Mouse (Mus musculus): Measurements from ENCODE around the gene Selenoo. TPM values are rescaled to one million over a fixed set of nuclear protein-coding genes. Genes with fewer than 3 reads are reported as not detected.

The Selenoo gene
- polyA plus RNA-seq, 1 experiment from 2014 or later, result 10.4 TPM

DNA sequence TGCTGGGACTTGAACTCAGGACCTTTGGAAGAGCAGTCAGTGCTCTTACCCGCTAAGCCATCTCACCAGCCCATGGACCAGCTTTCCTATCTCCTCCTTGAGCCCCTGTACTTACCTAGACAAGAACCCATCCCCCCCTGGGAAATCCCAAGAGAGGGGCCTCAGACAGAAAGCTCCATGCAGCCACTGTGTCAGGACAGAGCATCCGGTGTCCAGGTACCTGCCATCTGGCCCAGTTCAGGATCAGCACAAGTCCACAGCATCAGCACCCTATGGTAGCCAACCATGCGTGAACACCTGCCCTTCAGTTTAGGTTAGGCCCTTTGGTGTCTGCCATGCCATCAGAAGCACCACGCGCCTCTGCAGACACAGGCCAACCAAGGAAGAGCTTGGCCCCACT lies 24.0 kb upstream of the Selenoo start:
- no peak overlapping the region for H3K27ac ChIP-seq (ENCODE audit: low read depth, low read length)
- H3K4me1 ChIP-seq (replicated peaks; ENCODE audit: control insufficient read depth, insufficient read depth, low read length), result no peaks in the 10 kb centered on the region
- no peaks in the 10 kb centered on the region for H3K36me3 ChIP-seq (ENCODE audit: control insufficient read depth, insufficient read depth)
- H3K27me3 ChIP-seq (replicated peaks; ENCODE audit: control insufficient read depth, insufficient read depth, low read length), result peaks cover 27% of the 10 kb centered on the region
- H3K4me3 ChIP-seq (ENCODE audit: low read depth, low read length), result no peak overlapping the region
- H3K9ac ChIP-seq (ENCODE audit: low read depth, low read length), result no peak overlapping the region
- TF ChIP-seq CTCF (IDR thresholded peaks at IDR 0.05; ENCODE audit: low read depth), result no peak
- H3K9me3 ChIP-seq (ENCODE audit: control insufficient read depth), result no peaks in the 10 kb centered on the region
- 96% methylated on average over 5 of the region's 5 CpGs for WGBS
- no peak overlapping the region for H3K4me2 ChIP-seq (replicated peaks; ENCODE audit: low read depth)
- ATAC-seq, result no peak

DNA sequence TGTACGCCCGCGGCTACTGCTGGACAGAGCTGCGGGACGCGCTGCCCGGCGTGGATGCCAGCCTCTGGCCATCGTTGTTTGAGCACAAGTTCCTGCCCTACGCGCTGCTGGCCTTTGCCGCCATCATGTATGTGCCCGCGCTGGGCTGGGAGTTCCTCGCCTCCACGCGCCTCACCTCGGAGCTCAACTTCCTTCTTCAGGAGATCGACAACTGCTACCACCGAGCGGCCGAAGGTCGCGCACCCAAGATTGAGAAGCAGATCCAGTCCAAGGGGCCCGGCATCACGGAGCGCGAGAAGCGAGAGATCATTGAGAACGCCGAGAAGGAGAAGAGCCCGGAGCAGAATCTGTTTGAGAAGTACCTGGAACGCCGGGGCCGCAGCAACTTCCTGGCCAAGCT lies 21.3 kb upstream of the Selenoo start:
- Histone ChIP-seq H3K27ac (ENCODE audit: low read depth, low read length) (no peak overlapping the region), H3K36me3 (ENCODE audit: control insufficient read depth, insufficient read depth) (no peaks in the 10 kb centered on the region), H3K4me3 (ENCODE audit: low read depth, low read length) (peak overlapping the region; percentile 23), H3K27me3 (replicated peaks; ENCODE audit: control insufficient read depth, insufficient read depth, low read length) (peaks cover 12% of the 10 kb centered on the region; the same call in 1 of the 2 replicates), H3K9ac (ENCODE audit: low read depth, low read length) (no peak overlapping the region), H3K9me3 (ENCODE audit: control insufficient read depth) (no peaks in the 10 kb centered on the region), H3K4me1 (replicated peaks; ENCODE audit: control insufficient read depth, insufficient read depth, low read length) (no peaks in the 10 kb centered on the region), H3K4me2 (replicated peaks; ENCODE audit: low read depth) (peak overlapping the region; percentile 63)
- no peak for TF ChIP-seq CTCF (IDR thresholded peaks at IDR 0.05; ENCODE audit: low read depth)
- ATAC-seq, result 0 out of 2 replicates have a peak, but pooled peaks have one; percentile 25
- 17% methylated on average over 35 of the region's 35 CpGs for WGBS

DNA sequence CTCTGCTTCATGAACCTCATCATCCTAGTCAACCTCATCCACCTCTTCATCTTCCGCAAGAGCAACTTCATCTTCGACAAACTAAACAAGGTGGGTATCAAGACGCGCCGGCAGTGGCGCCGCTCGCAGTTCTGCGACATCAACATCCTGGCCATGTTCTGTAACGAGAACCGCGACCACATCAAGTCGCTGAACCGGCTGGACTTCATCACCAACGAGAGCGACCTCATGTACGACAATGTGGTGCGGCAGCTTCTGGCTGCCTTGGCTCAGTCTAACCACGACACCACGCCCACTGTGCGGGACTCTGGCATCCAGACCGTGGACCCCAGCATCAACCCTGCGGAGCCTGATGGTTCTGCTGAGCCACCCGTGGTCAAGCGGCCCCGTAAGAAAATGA lies 20.7 kb upstream of the Selenoo start:
- Histone ChIP-seq H3K27me3 (replicated peaks; ENCODE audit: control insufficient read depth, insufficient read depth, low read length) (peaks cover 12% of the 10 kb centered on the region; the same call in 1 of the 2 replicates), H3K9me3 (ENCODE audit: control insufficient read depth) (no peaks in the 10 kb centered on the region), H3K27ac (ENCODE audit: low read depth, low read length) (no peak overlapping the region), H3K4me1 (replicated peaks; ENCODE audit: control insufficient read depth, insufficient read depth, low read length) (no peaks in the 10 kb centered on the region), H3K36me3 (ENCODE audit: control insufficient read depth, insufficient read depth) (no peaks in the 10 kb centered on the region), H3K9ac (ENCODE audit: low read depth, low read length) (no peak overlapping the region), H3K4me2 (replicated peaks; ENCODE audit: low read depth) (peak overlapping the region; percentile 63), H3K4me3 (ENCODE audit: low read depth, low read length) (peak overlapping the region; percentile 23)
- ATAC-seq, result no peak
- 24% methylated on average over 26 of the region's 26 CpGs for WGBS
- TF ChIP-seq CTCF (IDR thresholded peaks at IDR 0.05; ENCODE audit: low read depth), result no peak

DNA sequence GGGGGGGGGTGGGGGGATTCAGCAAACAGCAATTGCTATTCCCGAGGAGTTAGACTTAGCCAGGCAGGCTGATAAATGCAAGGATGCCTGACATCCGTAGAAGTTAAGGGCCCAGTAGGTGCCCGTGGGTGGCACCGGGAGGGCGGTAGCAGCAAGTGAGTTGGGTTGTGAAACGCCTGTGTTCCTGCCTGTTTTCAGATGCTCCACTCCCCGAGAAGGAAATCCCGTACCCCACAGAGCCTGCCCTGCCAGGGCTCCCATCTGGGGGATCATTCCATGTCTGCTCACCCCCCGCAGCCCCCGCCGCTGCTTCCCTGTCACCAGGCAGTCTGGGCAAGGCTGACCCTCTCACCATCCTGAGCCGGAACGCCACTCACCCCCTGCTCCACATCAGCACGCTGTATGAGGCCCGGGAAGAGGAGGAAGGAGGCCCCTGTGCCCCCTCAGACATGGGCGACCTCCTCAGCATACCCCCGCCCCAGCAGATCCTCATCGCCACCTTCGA lies 19.5 kb upstream of the Selenoo start:
- TF ChIP-seq CTCF (IDR thresholded peaks at IDR 0.05; ENCODE audit: low read depth), result no peak
- Histone ChIP-seq H3K9me3 (ENCODE audit: control insufficient read depth) (no peaks in the 10 kb centered on the region), H3K9ac (ENCODE audit: low read depth, low read length) (no peak overlapping the region), H3K27ac (ENCODE audit: low read depth, low read length) (no peak overlapping the region), H3K36me3 (ENCODE audit: control insufficient read depth, insufficient read depth) (no peaks in the 10 kb centered on the region), H3K4me1 (replicated peaks; ENCODE audit: control insufficient read depth, insufficient read depth, low read length) (no peaks in the 10 kb centered on the region), H3K27me3 (replicated peaks; ENCODE audit: control insufficient read depth, insufficient read depth, low read length) (peaks cover 12% of the 10 kb centered on the region; the same call in 1 of the 2 replicates), H3K4me2 (replicated peaks; ENCODE audit: low read depth) (no peak overlapping the region), H3K4me3 (ENCODE audit: low read depth, low read length) (no peak overlapping the region)
- ATAC-seq, result no peak
- WGBS, result 76% methylated on average over 19 of the region's 19 CpGs

DNA sequence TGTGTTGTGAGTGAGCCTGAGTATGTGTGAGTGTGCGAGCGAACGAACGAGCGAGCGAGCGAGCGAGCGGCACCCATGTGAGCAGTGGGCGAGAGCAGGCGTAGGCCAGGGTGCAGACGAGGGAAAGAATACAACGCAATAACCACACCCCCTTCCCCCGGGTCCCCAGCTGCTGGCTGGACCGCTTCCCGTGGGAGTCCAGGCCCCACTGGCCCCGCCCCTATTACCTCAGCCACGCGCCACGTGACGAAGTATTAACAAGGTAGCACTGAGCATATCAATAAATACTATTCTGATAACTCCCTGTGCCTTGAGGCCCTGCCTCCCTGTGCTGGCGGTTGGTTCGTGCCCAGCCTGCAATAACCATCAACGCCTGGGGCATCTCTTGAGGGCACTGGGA lies 18.3 kb upstream of the Selenoo start:
- Histone ChIP-seq H3K4me1 (replicated peaks; ENCODE audit: control insufficient read depth, insufficient read depth, low read length) (peaks cover 5% of the 10 kb centered on the region; the same call in 1 of the 2 replicates), H3K27me3 (replicated peaks; ENCODE audit: control insufficient read depth, insufficient read depth, low read length) (peaks cover 12% of the 10 kb centered on the region; the same call in 1 of the 2 replicates), H3K4me2 (replicated peaks; ENCODE audit: low read depth) (peak overlapping the region; percentile 24; the same call in 1 of the 2 replicates), H3K9me3 (ENCODE audit: control insufficient read depth) (no peaks in the 10 kb centered on the region), H3K27ac (ENCODE audit: low read depth, low read length) (no peak overlapping the region), H3K4me3 (ENCODE audit: low read depth, low read length) (no peak overlapping the region), H3K36me3 (ENCODE audit: control insufficient read depth, insufficient read depth) (no peaks in the 10 kb centered on the region), H3K9ac (ENCODE audit: low read depth, low read length) (no peak overlapping the region)
- no peak for TF ChIP-seq CTCF (IDR thresholded peaks at IDR 0.05; ENCODE audit: low read depth)
- WGBS, result 50% methylated on average over 24 of the region's 24 CpGs
- ATAC-seq, result peak; percentile 57

DNA sequence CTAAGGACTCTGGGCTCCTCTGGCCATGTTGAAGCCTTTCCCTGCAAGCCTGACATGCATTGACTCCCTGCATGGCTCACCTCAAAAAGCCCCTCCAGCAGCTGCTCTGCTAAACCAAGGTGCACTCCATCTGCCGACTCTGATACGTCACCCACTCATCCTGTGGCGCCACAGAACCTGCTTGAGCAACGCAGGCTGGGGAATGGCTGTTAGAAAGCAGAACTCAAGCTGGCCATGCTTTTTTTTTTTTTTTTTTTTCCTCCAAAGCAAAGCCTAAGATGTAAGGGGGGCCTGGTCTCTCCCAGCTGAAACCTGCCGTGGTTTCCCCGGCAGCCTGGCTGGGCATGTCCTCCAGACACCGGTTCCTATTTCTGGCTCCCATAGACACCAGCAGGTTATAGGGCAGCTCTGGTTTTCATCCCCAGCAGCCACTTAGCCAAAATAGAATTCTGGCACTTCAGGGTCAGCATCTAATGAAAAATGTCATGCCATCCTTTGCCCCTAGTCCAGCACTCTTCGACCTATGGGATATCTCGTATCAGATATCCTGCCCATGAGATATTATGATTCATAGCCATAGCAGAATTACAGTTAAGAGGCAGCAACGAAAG lies 14.8 kb upstream of the Selenoo start:
- H3K4me1 ChIP-seq (replicated peaks; ENCODE audit: control insufficient read depth, insufficient read depth, low read length), result peaks cover 7% of the 10 kb centered on the region; the same call in 1 of the 2 replicates
- H3K9ac ChIP-seq (ENCODE audit: low read depth, low read length), result no peak overlapping the region
- H3K9me3 ChIP-seq (ENCODE audit: control insufficient read depth), result no peaks in the 10 kb centered on the region
- 78% methylated on average over 10 of the region's 10 CpGs for WGBS
- no peak overlapping the region for H3K4me3 ChIP-seq (ENCODE audit: low read depth, low read length)
- H3K36me3 ChIP-seq (ENCODE audit: control insufficient read depth, insufficient read depth), result no peaks in the 10 kb centered on the region
- H3K4me2 ChIP-seq (replicated peaks; ENCODE audit: low read depth), result no peak overlapping the region
- no peaks in the 10 kb centered on the region for H3K27me3 ChIP-seq (replicated peaks; ENCODE audit: control insufficient read depth, insufficient read depth, low read length)
- ATAC-seq, result no peak
- TF ChIP-seq CTCF (IDR thresholded peaks at IDR 0.05; ENCODE audit: low read depth), result no peak
- no peak overlapping the region for H3K27ac ChIP-seq (ENCODE audit: low read depth, low read length)

Data from intestine, postnatal 0 days (tissue).